9 mouse cellular contexts compared by ENCODE assay signal in the genomic region with DNA sequence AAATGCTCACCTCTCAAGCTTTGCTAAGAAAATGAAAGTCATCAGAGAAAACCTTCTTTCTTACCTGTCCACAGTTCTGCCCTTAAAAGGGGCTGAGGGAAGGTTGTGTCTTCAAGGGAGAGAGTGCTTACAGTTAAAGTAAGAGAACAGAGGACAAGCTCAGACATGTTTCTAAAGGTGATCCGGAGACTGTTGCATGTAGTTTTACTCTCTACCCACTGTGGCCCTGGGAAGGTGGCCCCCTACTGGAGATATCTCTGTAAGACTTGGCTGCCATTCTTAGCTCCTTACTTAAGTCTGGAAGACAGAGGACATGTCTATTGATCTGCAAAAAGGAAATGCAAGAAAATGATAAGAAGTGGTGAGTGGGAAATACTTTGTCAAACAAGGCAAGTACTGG. TPM values are rescaled to one million over a fixed set of nuclear protein-coding genes. Genes with fewer than 3 reads are reported as not detected.
A peak's percentile ranks its signal among the peaks of the same experiment; 100 is the strongest.
DNase-seq lines count a peak whose midpoint lies in the region; ATAC-seq lines count a peak whose summit lies in the region.
"Had no signal": no experiment of that assay in that cellular context is flagged by ENCODE, and none has a peak within 500 bp of the region (broad histone marks: within the 10 kb centered on the region; RNA-seq: fewer than 3 reads in every experiment).

No protein-coding gene starts in this region.

- intact Hi-C loops in gastrocnemius, postnatal 14 days (cut with DNase I; ENCODE audit: low total_unique reads): no loop called here

- DNase-seq in gastrocnemius, adult 18-20 months (ENCODE audit: low spot score): peak; percentile 35
- no peak for DNase-seq in gastrocnemius, postnatal 14 days
- DNase-seq in CD8-positive naive resting alpha-beta T cell, adult 2 months (ENCODE audit: low read depth in 2 of 2, low spot score in 2 of 2): peak; percentile 18 to 51
- peak; percentile 17 for DNase-seq in c-Kit-positive CD71-positive TER-119-negative erythroid progenitor cells, embryonic 14.5 days (ENCODE audit: low read depth)
- DNase-seq in left cerebral cortex, adult 8-10 months (ENCODE audit: low spot score in 2 of 2): no peak
- no peak for DNase-seq in cerebellum, adult 18-20 months
- no peak for DNase-seq in layer of hippocampus, postnatal 14 days (ENCODE audit: low spot score in 2 of 2)

- peak; percentile 64 for ATAC-seq in megakaryocyte, adult 5-6 weeks (ENCODE audit: poor library complexity, severe bottlenecking)
- ATAC-seq: midbrain, embryonic 15.5 days had no signal

RNA-seq across cellular contexts. Expression of gene Gm9958, which starts 16.1 kb away (rescaled TPM):
- under 1 TPM; 0.40 to 0.53 TPM for total RNA-seq in gastrocnemius, adult 18-20 months (2021)
- total RNA-seq in gastrocnemius, postnatal 14 days (2021): under 1 TPM; 0.74 to 0.89 TPM
- total RNA-seq in megakaryocyte, adult 5-6 weeks (2015): 2.3 and 4.3 TPM in 2 replicates
- total RNA-seq in megakaryocyte, adult 5-6 weeks (2017): 0.89 and 1.6 TPM in 2 replicates
- 1 to 10 TPM; 1.5 to 3.1 (median 2.2) TPM for total RNA-seq in left cerebral cortex, adult 8-10 months (2022)
- 1 to 10 TPM; 1.1 to 1.5 TPM for total RNA-seq in layer of hippocampus, postnatal 14 days (2021)

RNA-seq across cellular contexts. Expression of gene Ankrd17, which starts 16.7 kb away (rescaled TPM):
- total RNA-seq in gastrocnemius, adult 18-20 months (2021): 10 to 100 TPM; 46.7 to 51.7 TPM
- 10 to 100 TPM; 45.3 to 45.6 TPM for total RNA-seq in gastrocnemius, postnatal 14 days (2021)
- total RNA-seq in megakaryocyte, adult 5-6 weeks (2015): 54.9 and 57.0 TPM in 2 replicates
- total RNA-seq in megakaryocyte, adult 5-6 weeks (2017): 44.0 and 61.7 TPM in 2 replicates
- total RNA-seq in left cerebral cortex, adult 8-10 months (2022): 100 to 1,000 TPM; 106 to 116 (median 113) TPM
- total RNA-seq in layer of hippocampus, postnatal 14 days (2021): 100 to 1,000 TPM; 106 to 110 TPM

Comparison
In these comparisons a context has a peak if more than half of its experiments do, and no peak if none do; other contexts are left out.
1. DNase-seq: peak in gastrocnemius, adult 18-20 months (single experiment), CD8-positive naive resting alpha-beta T cell, adult 2 months (2 of 2) and c-Kit-positive CD71-positive TER-119-negative erythroid progenitor cells, embryonic 14.5 days (single experiment); none in gastrocnemius, postnatal 14 days (single experiment), left cerebral cortex, adult 8-10 months (0 of 2), cerebellum, adult 18-20 months (0 of 2) and layer of hippocampus, postnatal 14 days (0 of 2).